Mouse (Mus musculus): ENCODE data around the gene Nlrc3.

The Nlrc3 gene

GRCm38 (mm10) chr16:3929151-3929550 is 47.3 kb downstream of the Nlrc3 start:
- no peak for DNase-seq (ENCODE audit: low spot score in 2 of 2)

- no peak for DNase-seq (ENCODE audit: low spot score in 2 of 2)
Measured at GRCm38 (mm10) chr16:3928582-3928981, 47.9 kb downstream of the Nlrc3 start.

GRCm38 (mm10) chr16:3923966-3924365 is 52.5 kb downstream of the Nlrc3 start:
- DNase-seq (ENCODE audit: low spot score in 2 of 2), result no peak

GRCm38 (mm10) chr16:3923515-3923914 is 52.9 kb downstream of the Nlrc3 start:
- no peak for DNase-seq (ENCODE audit: low spot score in 2 of 2)

- DNase-seq (ENCODE audit: low spot score in 2 of 2), result no peak
Measured at GRCm38 (mm10) chr16:3920756-3921155, 55.7 kb downstream of the Nlrc3 start.

GRCm38 (mm10) chr16:3909118-3909517 is 67.3 kb downstream of the Nlrc3 start:
- DNase-seq (ENCODE audit: low spot score in 2 of 2), result no peak

- peak; percentile 85 to 88 for DNase-seq (ENCODE audit: low spot score in 2 of 2)
Measured at GRCm38 (mm10) chr16:3908537-3909111, 67.8 kb downstream of the Nlrc3 start, which contains the start of the genes 1700037C18Rik and Cluap1. Gene 1700037C18Rik, minus strand, starts transcription at chr16:3908689. Gene Cluap1, plus strand, starts transcription at chr16:3908801.

- DNase-seq (ENCODE audit: low spot score in 2 of 2), result no peak
Measured at GRCm38 (mm10) chr16:3907471-3907870, 69.0 kb downstream of the Nlrc3 start.

GRCm38 (mm10) chr16:3896553-3896952 is 79.9 kb downstream of the Nlrc3 start:
- DNase-seq (ENCODE audit: low spot score in 2 of 2), result no peak

- DNase-seq (ENCODE audit: low spot score in 2 of 2), result no peak
Measured at GRCm38 (mm10) chr16:3896046-3896445, 80.4 kb downstream of the Nlrc3 start.

GRCm38 (mm10) chr16:3895173-3895792 is 81.1 kb downstream of the Nlrc3 start:
- peak in 1 of 2 experiments; percentile 39 for DNase-seq (ENCODE audit: low spot score in 2 of 2)
